Mouse (Mus musculus): ENCODE measurements around the gene Neo1. TPM values are rescaled to one million over a fixed set of nuclear protein-coding genes. Genes with fewer than 3 reads are reported as not detected.

Gene Neo1
- polyA plus RNA-seq, 1 experiment from 2014 or later: 60.4 TPM

DNA sequence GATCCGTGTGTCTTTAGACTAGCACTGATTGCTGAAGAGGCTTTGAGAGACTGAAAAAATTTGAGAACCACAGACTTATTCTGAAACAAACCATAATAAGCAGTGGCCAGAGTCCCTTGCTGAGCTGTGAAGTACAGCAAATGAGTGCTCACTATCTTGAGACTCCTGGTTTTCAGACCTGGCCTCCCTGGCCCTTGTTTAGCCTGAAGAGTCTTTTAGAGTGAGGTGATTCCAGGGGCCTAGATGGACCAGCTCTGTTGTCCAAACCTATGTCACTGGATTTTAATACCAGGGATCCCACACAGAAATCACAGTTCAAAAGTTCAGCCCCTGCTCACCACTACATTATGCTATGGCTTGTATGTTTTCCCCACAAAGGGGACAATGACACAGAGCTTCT is 156.4 kb downstream of the Neo1 start:
- Histone ChIP-seq H3K9me3 (no peaks in the 10 kb centered on the region), H3K9ac (no peak overlapping the region), H3K27me3 (replicated peaks) (no peaks in the 10 kb centered on the region), H3K4me1 (no peaks in the 10 kb centered on the region), H3K27ac (no peak overlapping the region), H3K4me3 (no peak overlapping the region), H3K36me3 (peaks cover 57% of the 10 kb centered on the region), H3K4me2 (replicated peaks) (no peak overlapping the region)
- no peak for ATAC-seq (ENCODE audit: low FRiP score, low read depth)
- 93% methylated on average over 1 of the region's 1 CpGs for WGBS

GRCm38 (mm10) chr9:58876946-58877625 is 159.2 kb downstream of the Neo1 start:
- Histone ChIP-seq H3K4me1 (no peaks in the 10 kb centered on the region), H3K9me3 (no peaks in the 10 kb centered on the region), H3K27ac (no peak overlapping the region), H3K9ac (no peak overlapping the region), H3K27me3 (replicated peaks) (no peaks in the 10 kb centered on the region), H3K36me3 (peaks cover 46% of the 10 kb centered on the region), H3K4me3 (no peak overlapping the region), H3K4me2 (replicated peaks) (no peak overlapping the region)
- WGBS: 95% methylated on average over 6 of the region's 6 CpGs
- no peak for ATAC-seq (ENCODE audit: low FRiP score, low read depth)

GRCm38 (mm10) chr9:58875439-58875838 is 160.8 kb downstream of the Neo1 start:
- no peak overlapping the region for H3K4me2 ChIP-seq (replicated peaks)
- H3K27me3 ChIP-seq (replicated peaks): no peaks in the 10 kb centered on the region
- no peaks in the 10 kb centered on the region for H3K4me1 ChIP-seq
- ATAC-seq (ENCODE audit: low FRiP score, low read depth): no peak
- H3K27ac ChIP-seq: no peak overlapping the region
- H3K9me3 ChIP-seq: no peaks in the 10 kb centered on the region
- H3K36me3 ChIP-seq: peaks cover 39% of the 10 kb centered on the region
- no peak overlapping the region for H3K4me3 ChIP-seq
- no peak overlapping the region for H3K9ac ChIP-seq
- 90% methylated on average over 6 of the region's 6 CpGs for WGBS

- Histone ChIP-seq H3K27ac (no peak overlapping the region), H3K4me3 (no peak overlapping the region), H3K27me3 (replicated peaks) (no peaks in the 10 kb centered on the region), H3K9ac (no peak overlapping the region), H3K4me2 (replicated peaks) (no peak overlapping the region), H3K9me3 (no peaks in the 10 kb centered on the region), H3K4me1 (no peaks in the 10 kb centered on the region), H3K36me3 (peaks cover 34% of the 10 kb centered on the region)
- ATAC-seq (ENCODE audit: low FRiP score, low read depth): no peak
- WGBS: 78% methylated on average over 4 of the region's 4 CpGs
Measured at GRCm38 (mm10) chr9:58874354-58874753, 161.9 kb downstream of the Neo1 start.

- Histone ChIP-seq H3K27ac (no peak overlapping the region), H3K4me2 (replicated peaks) (no peak overlapping the region), H3K27me3 (replicated peaks) (no peaks in the 10 kb centered on the region), H3K9ac (no peak overlapping the region), H3K4me3 (no peak overlapping the region), H3K9me3 (no peaks in the 10 kb centered on the region), H3K4me1 (no peaks in the 10 kb centered on the region), H3K36me3 (peaks cover 31% of the 10 kb centered on the region)
- 58% methylated on average over 10 of the region's 10 CpGs for WGBS
- ATAC-seq (ENCODE audit: low FRiP score, low read depth): no peak
Measured at GRCm38 (mm10) chr9:58873541-58874324, 162.5 kb downstream of the Neo1 start.

- no peak for ATAC-seq (ENCODE audit: low FRiP score, low read depth)
- 90% methylated on average over 10 of the region's 10 CpGs for WGBS
Measured at GRCm38 (mm10) chr9:58871141-58871540, 165.1 kb downstream of the Neo1 start.

DNA sequence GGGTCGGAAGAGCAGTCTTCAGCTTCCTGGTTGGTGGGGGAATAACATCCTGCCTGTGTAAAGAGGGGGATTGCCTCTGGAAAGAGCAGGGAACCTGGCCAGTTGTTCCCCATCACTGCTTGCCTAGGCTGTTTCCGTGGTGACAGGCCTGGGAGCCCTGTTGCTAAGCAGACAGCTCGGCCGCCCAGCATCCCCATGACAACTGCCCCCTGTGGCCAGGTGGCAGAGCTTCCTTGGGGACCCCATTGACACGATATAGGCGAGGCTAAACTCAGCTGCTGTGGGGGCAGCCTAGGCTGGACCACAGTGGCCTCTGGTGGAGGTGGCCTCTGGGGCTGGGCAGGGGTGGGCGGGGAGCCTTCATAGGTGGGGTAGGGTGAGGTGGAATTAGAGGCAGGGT is 172.4 kb downstream of the Neo1 start:
- Histone ChIP-seq H3K4me3 (no peak overlapping the region), H3K27me3 (replicated peaks) (peaks cover 16% of the 10 kb centered on the region), H3K27ac (no peak overlapping the region), H3K36me3 (peaks cover 11% of the 10 kb centered on the region; the same call in 1 of the 2 replicates), H3K9me3 (no peaks in the 10 kb centered on the region), H3K4me2 (replicated peaks) (no peak overlapping the region), H3K4me1 (peaks cover 25% of the 10 kb centered on the region), H3K9ac (no peak overlapping the region)
- peak; percentile 61; the same call in 1 of the 2 replicates for ATAC-seq (ENCODE audit: low FRiP score, low read depth)
- WGBS: 23% methylated on average over 7 of the region's 7 CpGs

More at GRCm38 (mm10) chr9:58871141-58871540, 165.1 kb downstream of the Neo1 start:
- no peak overlapping the region for H3K27ac ChIP-seq
- no peaks in the 10 kb centered on the region for H3K9me3 ChIP-seq
- H3K27me3 ChIP-seq (replicated peaks): no peaks in the 10 kb centered on the region
- H3K4me3 ChIP-seq: no peak overlapping the region
- H3K4me2 ChIP-seq (replicated peaks): no peak overlapping the region
- H3K9ac ChIP-seq: no peak overlapping the region
- H3K36me3 ChIP-seq: peaks cover 10% of the 10 kb centered on the region; the same call in 1 of the 2 replicates
- no peaks in the 10 kb centered on the region for H3K4me1 ChIP-seq

DNA sequence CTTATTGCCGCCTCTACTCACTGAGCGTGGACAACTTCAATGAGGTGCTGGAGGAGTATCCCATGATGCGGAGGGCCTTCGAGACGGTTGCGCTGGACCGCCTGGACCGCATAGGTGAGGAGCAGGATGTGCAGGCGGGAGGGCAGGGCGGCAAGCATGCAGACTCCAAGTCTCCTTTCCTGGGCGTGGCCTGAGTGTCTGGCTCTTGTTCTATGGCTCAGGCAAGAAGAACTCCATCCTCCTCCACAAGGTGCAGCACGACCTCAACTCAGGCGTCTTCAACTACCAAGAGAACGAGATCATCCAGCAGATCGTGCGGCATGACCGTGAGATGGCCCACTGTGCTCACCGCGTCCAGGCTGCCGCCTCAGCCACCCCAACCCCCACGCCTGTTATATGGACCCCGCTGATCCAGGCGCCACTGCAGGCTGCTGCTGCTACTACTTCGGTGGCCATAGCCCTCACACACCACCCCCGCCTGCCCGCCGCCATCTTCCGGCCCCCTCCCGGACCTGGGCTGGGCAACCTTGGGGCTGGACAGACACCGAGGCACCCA is 177.1 kb downstream of the Neo1 start:
- Histone ChIP-seq H3K4me1 (peaks cover 29% of the 10 kb centered on the region), H3K9ac (no peak overlapping the region), H3K36me3 (peaks cover 26% of the 10 kb centered on the region), H3K27ac (no peak overlapping the region), H3K4me2 (replicated peaks) (peak overlapping the region; percentile 47), H3K27me3 (replicated peaks) (peaks cover 32% of the 10 kb centered on the region), H3K9me3 (no peaks in the 10 kb centered on the region), H3K4me3 (no peak overlapping the region)
- WGBS: 30% methylated on average over 30 of the region's 30 CpGs
- ATAC-seq (ENCODE audit: low FRiP score, low read depth): no peak

DNA sequence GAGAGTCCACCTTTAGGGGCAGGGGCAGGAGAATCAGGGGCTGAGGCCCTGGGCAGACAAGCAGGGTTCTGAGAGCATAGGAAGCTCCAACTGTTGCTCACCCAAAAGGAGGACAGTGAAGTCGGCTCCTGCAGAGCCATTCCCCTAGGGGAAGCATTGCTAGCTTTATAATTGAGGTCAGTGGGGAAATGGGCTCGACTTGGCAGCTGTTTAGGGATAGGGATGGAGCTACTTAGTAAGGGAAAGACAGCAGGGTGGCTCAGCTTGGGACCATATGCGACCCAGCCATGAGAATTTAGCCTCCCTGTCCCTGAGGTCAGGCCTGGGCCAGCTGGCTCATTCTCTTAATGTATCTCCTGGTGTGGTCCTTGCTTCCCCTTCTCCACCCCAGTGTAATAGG is 181.3 kb downstream of the Neo1 start:
- Histone ChIP-seq H3K27me3 (replicated peaks) (peaks cover 28% of the 10 kb centered on the region), H3K4me2 (replicated peaks) (no peak overlapping the region), H3K9ac (no peak overlapping the region), H3K4me3 (no peak overlapping the region), H3K27ac (no peak overlapping the region), H3K9me3 (no peaks in the 10 kb centered on the region), H3K36me3 (peaks cover 26% of the 10 kb centered on the region), H3K4me1 (peaks cover 31% of the 10 kb centered on the region)
- ATAC-seq (ENCODE audit: low FRiP score, low read depth): no peak
- 42% methylated on average over 3 of the region's 3 CpGs for WGBS

DNA sequence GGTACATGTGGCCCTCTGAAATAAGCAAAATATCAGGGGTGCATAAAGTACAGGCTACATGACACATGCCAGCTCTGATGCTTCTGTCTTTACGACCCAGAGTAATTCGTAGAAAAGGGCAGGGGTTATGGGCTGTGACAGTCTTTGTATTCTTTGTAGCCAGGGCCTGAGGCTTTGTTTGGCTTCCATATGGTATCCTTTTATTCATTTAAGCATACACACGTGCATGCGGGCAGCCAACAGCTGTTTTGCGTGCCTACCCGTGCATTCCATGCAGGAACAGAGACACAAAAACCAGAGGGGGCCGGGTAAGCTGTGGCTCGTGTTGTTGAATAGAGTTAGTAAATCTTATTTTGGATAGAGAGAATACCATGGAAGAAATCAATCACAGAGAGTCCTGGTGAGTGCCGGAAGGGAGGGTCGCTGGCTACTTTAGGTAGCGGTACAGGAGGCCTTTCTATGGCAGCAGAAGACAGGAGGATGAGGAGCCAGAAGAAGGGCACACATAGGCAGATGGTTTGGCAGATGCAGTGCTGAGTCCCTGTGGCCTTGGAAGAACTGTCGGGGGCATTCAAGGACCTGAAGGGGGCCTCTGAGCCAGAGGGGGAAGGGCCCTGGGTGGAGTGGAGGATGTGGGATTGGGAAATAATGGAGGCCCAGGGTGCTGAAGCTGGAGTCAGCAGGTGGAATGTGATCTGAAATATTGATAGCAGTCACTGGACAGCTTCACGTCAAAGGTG is 186.5 kb downstream of the Neo1 start:
- 0 out of 2 replicates have a peak, but pooled peaks cover 5% of the 10 kb centered on the region for H3K27me3 ChIP-seq (replicated peaks)
- 0 out of 2 replicates have a peak overlapping the region, but pooled peaks have one; percentile 14 for H3K9ac ChIP-seq
- H3K9me3 ChIP-seq: no peaks in the 10 kb centered on the region
- H3K4me2 ChIP-seq (replicated peaks): no peak overlapping the region
- H3K4me3 ChIP-seq: no peak overlapping the region
- peaks cover 29% of the 10 kb centered on the region for H3K4me1 ChIP-seq
- no peaks in the 10 kb centered on the region for H3K36me3 ChIP-seq
- ATAC-seq (ENCODE audit: low FRiP score, low read depth): peak; percentile 51
- WGBS: 21% methylated on average over 13 of the region's 13 CpGs
- H3K27ac ChIP-seq: no peak overlapping the region

DNA sequence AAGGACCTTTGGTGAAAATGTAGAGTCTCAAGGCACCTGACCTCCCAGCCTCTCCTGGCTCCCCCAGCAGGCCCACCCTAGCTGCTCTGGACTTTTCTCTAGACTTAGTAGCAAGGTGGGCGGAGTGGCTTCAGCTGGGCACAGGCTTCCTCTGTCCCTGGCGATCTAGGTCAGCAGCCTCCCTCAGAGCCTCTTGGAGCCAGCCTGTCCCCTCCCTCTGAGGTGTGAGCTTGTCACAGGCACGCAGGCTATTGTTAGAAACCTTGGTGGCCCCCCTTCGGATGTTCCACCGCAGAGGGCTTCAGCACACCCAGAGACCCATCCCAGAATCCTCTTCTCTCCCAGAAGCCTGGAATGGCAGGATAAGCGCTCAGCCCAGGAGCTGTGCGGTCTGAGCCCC is 188.6 kb downstream of the Neo1 start:
- Histone ChIP-seq H3K4me1 (peaks cover 21% of the 10 kb centered on the region), H3K27me3 (replicated peaks) (peaks cover 5% of the 10 kb centered on the region; the same call in 1 of the 2 replicates), H3K4me2 (replicated peaks) (no peak overlapping the region), H3K4me3 (no peak overlapping the region), H3K9ac (no peak overlapping the region), H3K27ac (no peak overlapping the region), H3K36me3 (peaks cover 4% of the 10 kb centered on the region; the same call in 1 of the 2 replicates), H3K9me3 (no peaks in the 10 kb centered on the region)
- no peak for ATAC-seq (ENCODE audit: low FRiP score, low read depth)
- WGBS: 78% methylated on average over 7 of the region's 7 CpGs

- H3K9me3 ChIP-seq: no peaks in the 10 kb centered on the region
- ATAC-seq (ENCODE audit: low FRiP score, low read depth): no peak
- H3K9ac ChIP-seq: no peak overlapping the region
- no peak overlapping the region for H3K4me3 ChIP-seq
- 67% methylated on average over 3 of the region's 3 CpGs for WGBS
- H3K4me2 ChIP-seq (replicated peaks): no peak overlapping the region
- H3K27me3 ChIP-seq (replicated peaks): peaks cover 5% of the 10 kb centered on the region; the same call in 1 of the 2 replicates
- no peak overlapping the region for H3K27ac ChIP-seq
- H3K36me3 ChIP-seq: peaks cover 4% of the 10 kb centered on the region; the same call in 1 of the 2 replicates
- H3K4me1 ChIP-seq: peaks cover 21% of the 10 kb centered on the region
Measured at GRCm38 (mm10) chr9:58847008-58847407, 189.2 kb downstream of the Neo1 start.
